ENCODE assay signal across 8 mouse cellular contexts in genomic region chr11:97146724-97147123, GRCm38 (mm10). TPM values are rescaled to one million over a fixed set of nuclear protein-coding genes. Genes with fewer than 3 reads are reported as not detected.
DNase-seq lines count a peak whose midpoint lies in the region; TF ChIP-seq lines count a peak whose summit lies in the region.

No protein-coding gene starts in this region.

- peak; percentile 96 for TF ChIP-seq CTCF in liver, adult 2 months (IDR thresholded peaks at IDR 0.05; ENCODE audit: low read depth, low read length)

- no peak overlapping the region for H3K9ac ChIP-seq in liver, adult 2 months (ENCODE audit: low read depth, low read length)

- H3K27ac ChIP-seq in liver, adult 2 months (replicated peaks; ENCODE audit: insufficient read depth, low read depth, low read length), result no peak overlapping the region

- DNase-seq in ovary, postnatal 10 days (ENCODE audit: low spot score), result peak; percentile 68
- DNase-seq in ovary, adult 18-20 months (ENCODE audit: low spot score), result no peak
- peak; percentile 48 for DNase-seq in c-Kit-positive CD71-positive TER-119-negative erythroid progenitor cells, embryonic 14.5 days (ENCODE audit: low read depth)
- DNase-seq in frontal cortex, postnatal 36 days (ENCODE audit: low spot score in 2 of 2), result peak; percentile 81 to 83
- DNase-seq in kidney, adult 8-10 months, result peak; percentile 36 to 77
- peak; percentile 46 for DNase-seq in liver, adult 2 months (ENCODE audit: extremely low read depth, low read depth, low spot score)
- peak; percentile 83 to 89 for DNase-seq in right cerebral cortex, adult 2 months (ENCODE audit: low spot score in 2 of 2)
- DNase-seq in urinary bladder, postnatal 4 days (ENCODE audit: low spot score in 2 of 2), result peak; percentile 63 to 79

- peaks cover 7% of the 10 kb centered on the region; the same call in 1 of the 2 replicates for H3K4me1 ChIP-seq in liver, adult 2 months (ENCODE audit: control insufficient read depth, insufficient read depth, low read length)

- WGBS in liver, adult 2 months, result 10% methylated on average over 8 of the region's 8 CpGs

- H3K4me3 ChIP-seq in liver, adult 2 months (ENCODE audit: insufficient read depth, low read depth, low read length), result peak overlapping the region; percentile 0; the same call in 1 of the 2 replicates

- H3K27me3 ChIP-seq in liver, adult 2 months (ENCODE audit: control insufficient read depth, insufficient read depth, low read length), result peaks cover 8% of the 10 kb centered on the region

- TF ChIP-seq POLR2A in liver, adult 2 months (IDR thresholded peaks at IDR 0.05; ENCODE audit: extremely low read depth, insufficient read depth, low read length), result no peak

- no peaks in the 10 kb centered on the region for H3K36me3 ChIP-seq in liver, adult 2 months (ENCODE audit: control insufficient read depth, insufficient read depth, low read length)

- no peaks in the 10 kb centered on the region; the same call in 1 of the 2 replicates for H3K79me2 ChIP-seq in liver, adult 2 months (ENCODE audit: control insufficient read depth, insufficient read depth, low read length)

RNA-seq across cellular contexts. Expression of gene Tbkbp1, which starts 4.6 kb away (rescaled TPM):
- total RNA-seq in liver, adult 2 months (2014; rRNA removed), result 1.0 and 1.9 TPM in 2 replicates
- polyA plus RNA-seq in liver, adult 2 months (2012; rRNA removed), result 6.1 and 6.4 TPM in 2 replicates

RNA-seq across cellular contexts. Expression of gene Tbx21, which starts 31.6 kb away (rescaled TPM):
- total RNA-seq in liver, adult 2 months (2014; rRNA removed), result 0.09 and 0.13 TPM in 2 replicates
- polyA plus RNA-seq in liver, adult 2 months (2012; rRNA removed), result 0.22 and 0.38 TPM in 2 replicates

RNA-seq across cellular contexts. Expression of gene Kpnb1, which starts 41.0 kb away (rescaled TPM):
- total RNA-seq in liver, adult 2 months (2014; rRNA removed), result 40.7 and 44.6 TPM in 2 replicates
- polyA plus RNA-seq in liver, adult 2 months (2012; rRNA removed), result 14.9 and 16.2 TPM in 2 replicates
